Mouse (Mus musculus) midbrain, embryonic 13.5 days (tissue): ENCODE data around the gene Dct. TPM values are rescaled to one million over a fixed set of nuclear protein-coding genes. Genes with fewer than 3 reads are reported as not detected.

ENCODE experiments used
- ATAC-seq: fragments of 200-750 bp; cut with Nextera tagmentation; 2 replicates; pipeline ENCODE4 v1.8.0; 2017; ENCODE audit warnings: mild to moderate bottlenecking, moderate TSS enrichment, moderate library complexity
- H3K27ac ChIP-seq: fragments of 300-500 bp; sonication (generic); 2 replicates; pipeline ENCODE4 v1.5.1; 2015; ENCODE audit warnings: inconsistent platforms, mild to moderate bottlenecking, moderate library complexity
- H3K27me3 ChIP-seq: fragments of 300-500 bp; sonication (generic); 2 replicates; pipeline ENCODE4 v1.6.1; 2015; ENCODE audit warnings: mild to moderate bottlenecking, inconsistent platforms
- H3K36me3 ChIP-seq: fragments of 300-500 bp; sonication (generic); 2 replicates; pipeline ENCODE4 v1.6.1; 2015; ENCODE audit warnings: mild to moderate bottlenecking, inconsistent platforms
- H3K4me1 ChIP-seq: fragments of 300-500 bp; sonication (generic); replicated peaks from 2 replicates; pipeline ENCODE4 v1.6.1; 2015; ENCODE audit warnings: inconsistent platforms
- H3K4me2 ChIP-seq: fragments of 300-500 bp; sonication (generic); replicated peaks from 2 replicates; pipeline ENCODE4 v1.6.1; 2015; ENCODE audit warnings: moderate library complexity, mild to moderate bottlenecking, inconsistent platforms
- H3K4me3 ChIP-seq: fragments of 300-500 bp; sonication (generic); replicated peaks from 2 replicates; pipeline ENCODE4 v1.5.1; 2015; ENCODE audit warnings: mild to moderate bottlenecking, inconsistent platforms
- H3K9ac ChIP-seq: fragments of 300-500 bp; sonication (generic); replicated peaks from 2 replicates; pipeline ENCODE4 v1.6.1; 2015; ENCODE audit warnings: mild to moderate bottlenecking, inconsistent platforms
- H3K9me3 ChIP-seq: fragments of 300-500 bp; sonication (generic); 2 replicates; pipeline ENCODE4 v1.6.1; 2016; ENCODE audit warnings: mild to moderate bottlenecking, inconsistent platforms
- WGBS: fragments of 180-500 bp; shearing (Covaris S2); methylation state at CpG from one replicate; pipeline ENCODE4 v1.1.7; 2015; 5-methylcytosine and 5-hydroxymethylcytosine counted together
- polyA plus RNA-seq: library from polyadenylated mRNA; unstranded; fragments of >200 nt; fragmentation: Nextera tagmentation; extraction: Ambion mirVana; gene quantifications from 2 replicates; pipeline ENCODE4 v1.2.1, GENCODE M21; 2015

Gene Dct
- polyA plus RNA-seq, 1 experiment from 2014 or later: 1.4 TPM

GRCm38 (mm10) chr14:117988444-117988843 is 63.6 kb downstream of the Dct start:
- H3K36me3 ChIP-seq: no peaks in the 10 kb centered on the region
- no peaks in the 10 kb centered on the region for H3K4me1 ChIP-seq
- no peaks in the 10 kb centered on the region for H3K27me3 ChIP-seq
- H3K9ac ChIP-seq: no peak overlapping the region
- no peak overlapping the region for H3K4me3 ChIP-seq
- 92% methylated on average over 10 of the region's 10 CpGs for WGBS
- H3K4me2 ChIP-seq: no peak overlapping the region
- no peaks in the 10 kb centered on the region for H3K9me3 ChIP-seq
- H3K27ac ChIP-seq: no peak overlapping the region
- ATAC-seq: no peak

DNA sequence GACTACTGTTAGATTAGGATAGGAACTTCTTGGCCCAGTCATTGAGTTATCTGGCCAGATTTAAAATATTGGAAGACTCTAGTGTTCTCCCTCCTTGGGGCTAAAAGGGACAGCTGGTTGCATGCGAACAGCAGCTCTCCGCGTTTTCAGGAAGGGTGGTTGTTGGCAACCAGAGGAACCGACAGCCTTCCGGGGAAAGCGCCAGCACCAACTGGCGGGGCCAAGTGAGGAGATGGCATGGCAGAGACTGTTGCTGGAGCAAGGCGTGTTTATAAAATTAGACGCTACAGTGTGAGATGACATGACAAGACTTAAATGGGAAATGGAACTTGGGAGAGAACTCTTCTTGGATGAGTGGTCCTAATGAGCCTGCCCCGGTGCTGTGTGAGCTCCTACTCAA is 70.5 kb downstream of the Dct start:
- ATAC-seq: no peak
- Histone ChIP-seq H3K36me3 (no peaks in the 10 kb centered on the region), H3K4me3 (no peak overlapping the region), H3K27me3 (no peaks in the 10 kb centered on the region), H3K9me3 (0 out of 2 replicates have a peak, but pooled peaks cover 7% of the 10 kb centered on the region), H3K9ac (no peak overlapping the region), H3K27ac (no peak overlapping the region), H3K4me2 (no peak overlapping the region), H3K4me1 (no peaks in the 10 kb centered on the region)
- WGBS: 97% methylated on average over 10 of the region's 10 CpGs

- no peaks in the 10 kb centered on the region for H3K9me3 ChIP-seq
- no peak overlapping the region for H3K4me2 ChIP-seq
- H3K36me3 ChIP-seq: no peaks in the 10 kb centered on the region
- H3K27ac ChIP-seq: no peak overlapping the region
- H3K27me3 ChIP-seq: no peaks in the 10 kb centered on the region
- no peak overlapping the region for H3K9ac ChIP-seq
- ATAC-seq: no peak
- 93% methylated on average over 5 of the region's 5 CpGs for WGBS
- H3K4me3 ChIP-seq: no peak overlapping the region
- H3K4me1 ChIP-seq: no peaks in the 10 kb centered on the region
Observed at GRCm38 (mm10) chr14:117972576-117972975, 79.5 kb downstream of the Dct start.

Other genes starting within 250 kb of the Dct start
- 20.8 and 21.0 TPM in 2 replicates for gene Tgds, start 80.5 kb upstream of the Dct start, polyA plus RNA-seq
- gene Gpr180, start 84.9 kb upstream of the Dct start, polyA plus RNA-seq: 33.4 and 34.6 TPM in 2 replicates
- 12.2 and 16.7 TPM in 2 replicates for gene Sox21, start 184.8 kb upstream of the Dct start, polyA plus RNA-seq
- not detected in 2 replicates for gene Gm9376, start 214.7 kb upstream of the Dct start, polyA plus RNA-seq